Comparison of ENCODE assay signal across 9 mouse cellular contexts in the genomic region with DNA sequence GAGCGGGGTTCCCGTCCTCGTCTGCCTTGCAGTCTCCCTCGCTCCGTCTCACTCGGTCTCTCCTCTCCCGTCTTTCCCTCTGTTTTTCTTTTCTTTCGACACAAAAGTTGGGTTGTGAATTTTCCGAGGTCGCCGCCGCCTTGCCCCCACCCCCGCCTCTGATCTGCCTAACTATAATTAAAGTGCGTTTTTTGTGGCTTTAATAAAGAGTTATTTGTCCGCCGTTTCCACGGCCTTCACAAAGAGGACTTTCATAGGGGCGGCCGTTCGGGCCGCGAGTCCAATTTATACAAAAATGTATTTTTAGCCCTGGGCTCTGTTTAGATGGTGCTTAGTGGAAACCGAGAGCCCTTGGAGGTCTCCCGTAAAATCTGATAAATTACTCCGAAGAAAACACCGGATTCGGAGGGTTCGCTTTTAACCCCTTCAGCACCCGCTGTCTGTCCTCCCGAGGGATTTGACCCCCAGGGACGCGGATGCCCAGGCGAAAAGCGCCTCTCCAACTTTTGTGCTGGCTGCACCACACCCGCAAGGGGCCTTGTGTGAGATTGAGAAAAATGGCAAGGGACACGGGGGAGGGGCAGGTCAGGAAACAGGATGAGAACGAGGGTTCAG. TPM values are rescaled to one million over a fixed set of nuclear protein-coding genes. Genes with fewer than 3 reads are reported as not detected.
DNase-seq lines count a peak whose midpoint lies in the region; ATAC-seq and TF ChIP-seq lines count a peak whose summit lies in the region.
"Had no signal": no experiment of that assay in that cellular context is flagged by ENCODE, and none has a peak within 500 bp of the region (broad histone marks: within the 10 kb centered on the region; RNA-seq: fewer than 3 reads in every experiment).

No protein-coding gene starts in this region.

- H3K4me2 ChIP-seq in neural tube, embryonic 14.5 days (ENCODE audit: low read depth, low read length): peak overlapping the region; percentile 37

- no peaks in the 10 kb centered on the region for H3K79me2 ChIP-seq in liver, adult 2 months (ENCODE audit: control insufficient read depth, insufficient read depth, low read length)
- H3K79me2 ChIP-seq in heart, adult 2 months (replicated peaks; ENCODE audit: control insufficient read depth, insufficient read depth, low read length): no peaks in the 10 kb centered on the region

- no peaks in the 10 kb centered on the region for H3K36me3 ChIP-seq in liver, adult 2 months (ENCODE audit: control insufficient read depth, insufficient read depth, low read length)
- H3K36me3 ChIP-seq in heart, adult 2 months (ENCODE audit: control insufficient read depth, insufficient read depth, low read length): no peaks in the 10 kb centered on the region
- no peaks in the 10 kb centered on the region for H3K36me3 ChIP-seq in neural tube, embryonic 14.5 days (ENCODE audit: control insufficient read depth, insufficient read depth, low read length)
- H3K36me3 ChIP-seq: G1E had no signal

- peak overlapping the region; percentile 45; the same call in 1 of the 2 replicates for H3K9ac ChIP-seq in liver, adult 2 months (ENCODE audit: low read depth, low read length)
- peak overlapping the region; percentile 43 for H3K9ac ChIP-seq in heart, adult 2 months (ENCODE audit: low read depth, low read length)
- H3K9ac ChIP-seq in neural tube, embryonic 14.5 days (replicated peaks; ENCODE audit: low read depth, low read length): no peak overlapping the region; the same call in 1 of the 2 replicates

- TF ChIP-seq EP300 in heart, adult 2 months (IDR thresholded peaks at IDR 0.05; ENCODE audit: insufficient read depth, low read depth, low read length): no peak

- WGBS in liver, adult 2 months: 2% methylated on average over 37 of the region's 37 CpGs
- WGBS in heart, adult 2 months: 1% methylated on average over 37 of the region's 37 CpGs
- WGBS in neural tube, embryonic 14.5 days: under 1% methylated on average over 37 of the region's 37 CpGs

- TF ChIP-seq POLR2A in liver, adult 2 months (IDR thresholded peaks at IDR 0.05; ENCODE audit: extremely low read depth, insufficient read depth, low read length): no peak
- TF ChIP-seq POLR2A in heart, adult 2 months (IDR thresholded peaks at IDR 0.05; ENCODE audit: insufficient read depth, low read depth, low read length): no peak

- no peak for DNase-seq in liver, adult 2 months (ENCODE audit: extremely low read depth, low read depth, low spot score)
- DNase-seq in liver: no peak
- peak; percentile 30 to 57 for DNase-seq in heart, adult 2 months
- peak; percentile 30 for DNase-seq in kidney, postnatal 10 days
- DNase-seq in left cerebral cortex, adult 11 months (ENCODE audit: low spot score): no peak
- no peak for DNase-seq in thymus, adult 18-20 months

- peak overlapping the region; percentile 60 for H3K4me3 ChIP-seq in liver, adult 2 months (ENCODE audit: insufficient read depth, low read depth, low read length)
- peak overlapping the region; percentile 58 for H3K4me3 ChIP-seq in heart, adult 2 months
- peak overlapping the region; percentile 22; the same call in 1 of the 2 replicates for H3K4me3 ChIP-seq in neural tube, embryonic 14.5 days (ENCODE audit: low read depth, low read length)

- intact Hi-C loops in heart, adult 2 months (cut with DNase I): loop anchor here (10.0 kb wide), 1 partner anchor 321 kb away; no protein-coding TSS in a partner anchor

- no peak overlapping the region for H3K27ac ChIP-seq in liver, adult 2 months (replicated peaks; ENCODE audit: insufficient read depth, low read depth, low read length)
- peak overlapping the region; percentile 29 for H3K27ac ChIP-seq in heart, adult 2 months
- H3K27ac ChIP-seq in neural tube, embryonic 14.5 days (ENCODE audit: low read depth, low read length): no peak overlapping the region

- H3K27me3 ChIP-seq in liver, adult 2 months (ENCODE audit: control insufficient read depth, insufficient read depth, low read length): peaks cover 17% of the 10 kb centered on the region
- H3K27me3 ChIP-seq in heart, adult 2 months (ENCODE audit: control insufficient read depth, insufficient read depth, low read length): peaks cover 6% of the 10 kb centered on the region; the same call in 1 of the 2 replicates
- H3K27me3 ChIP-seq in neural tube, embryonic 14.5 days (ENCODE audit: control insufficient read depth, insufficient read depth, low read length): peaks cover 77% of the 10 kb centered on the region

- no peak for ATAC-seq in neural tube, embryonic 14.5 days (ENCODE audit: low read depth)
- no peak for ATAC-seq in monocyte, adult 5-6 weeks (replicated peaks; ENCODE audit: insufficient number of reproducible peaks, low FRiP score, low TSS enrichment, poor library complexity, severe bottlenecking)

- no peak for TF ChIP-seq CTCF in liver, adult 2 months (IDR thresholded peaks at IDR 0.05; ENCODE audit: low read depth, low read length)
- TF ChIP-seq CTCF in heart, adult 2 months (IDR thresholded peaks at IDR 0.05): no peak

- no peaks in the 10 kb centered on the region for H3K9me3 ChIP-seq in neural tube, embryonic 14.5 days (ENCODE audit: control insufficient read depth, low read length)

- H3K4me1 ChIP-seq in liver, adult 2 months (ENCODE audit: control insufficient read depth, insufficient read depth, low read length): 0 out of 2 replicates have a peak, but pooled peaks cover 2% of the 10 kb centered on the region
- peaks cover 18% of the 10 kb centered on the region for H3K4me1 ChIP-seq in heart, adult 2 months (ENCODE audit: control insufficient read depth, insufficient read depth, low read length)
- H3K4me1 ChIP-seq in neural tube, embryonic 14.5 days (ENCODE audit: control insufficient read depth, insufficient read depth, low read length): peaks cover 42% of the 10 kb centered on the region

RNA-seq across cellular contexts. Expression of gene Cyp26b1, which starts 7.9 kb away (rescaled TPM):
- total RNA-seq in liver, adult 2 months (2014; rRNA removed): 0.18 and 1.0 TPM in 2 replicates
- 0.22 and 7.5 TPM in 2 replicates for polyA plus RNA-seq in liver, adult 2 months (2012; rRNA removed)
- total RNA-seq in heart, adult 2 months (2021): 10 to 100 TPM; 17.1 to 41.4 TPM
- 1.8 and 30.9 TPM in 2 replicates for polyA plus RNA-seq in heart, adult 2 months (2012; rRNA removed)
- polyA plus RNA-seq in neural tube, embryonic 14.5 days (2014; fragmentation: Nextera tagmentation; extraction: Ambion mirVana): 8.2 and 11.8 TPM in 2 replicates
- total RNA-seq in monocyte, adult 5-6 weeks (2017): not detected in 3 replicates

Comparison
In these comparisons a context has a peak if more than half of its experiments do, and no peak if none do; other contexts are left out.
1. DNase-seq: peak in heart, adult 2 months (2 of 2) and kidney, postnatal 10 days (single experiment); none in liver, adult 2 months (single experiment), liver (single experiment), left cerebral cortex, adult 11 months (single experiment) and thymus, adult 18-20 months (0 of 2).
2. Peak in every context shown above with its lines, with median percentiles within 50 percentile points of each other: H3K4me3 ChIP-seq.